Mouse (Mus musculus) hindbrain, postnatal 0 days (tissue): ENCODE results near the gene Pdik1l. TPM values are rescaled to one million over a fixed set of nuclear protein-coding genes. Genes with fewer than 3 reads are reported as not detected.
"Not testable (repeated sequence)": the region's sequence is repeated elsewhere in the genome, so short reads cannot be mapped to it uniquely, and the experiment has no call there.

ENCODE experiments used
- ATAC-seq: fragments of 200-750 bp; cut with Nextera tagmentation; 2 replicates; pipeline ENCODE4 v1.8.0; 2017; ENCODE audit warnings: mild to moderate bottlenecking, moderate TSS enrichment, moderate library complexity
- DNase-seq: peaks from one replicate; pipeline ENCODE4 v3.0.0-alpha.2; 2015; ENCODE audit warnings: low spot score
- H3K27ac ChIP-seq: fragments of 300-500 bp; sonication (generic); 2 replicates; pipeline ENCODE4 v1.5.1; 2014; ENCODE audit warnings: mild to moderate bottlenecking
- H3K27me3 ChIP-seq: fragments of 300-500 bp; sonication (generic); 2 replicates; pipeline ENCODE4 v1.6.1; 2014; ENCODE audit warnings: low read length, mixed read lengths; ENCODE audit not compliant: insufficient read depth
- H3K36me3 ChIP-seq: fragments of 300-500 bp; sonication (generic); 2 replicates; pipeline ENCODE4 v1.6.1; 2014; ENCODE audit warnings: low read length, mixed read lengths; ENCODE audit not compliant: insufficient read depth
- H3K4me1 ChIP-seq: fragments of 300-500 bp; sonication (generic); 2 replicates; pipeline ENCODE4 v1.6.1; 2014; ENCODE audit warnings: antibody characterized with exemption, low read length, mixed read lengths; ENCODE audit not compliant: insufficient read depth
- H3K4me2 ChIP-seq: fragments of 300-500 bp; sonication (generic); 2 replicates; pipeline ENCODE4 v1.6.1; 2014; ENCODE audit warnings: low read depth, mild to moderate bottlenecking, low read length, moderate library complexity, mixed read lengths
- H3K4me3 ChIP-seq: fragments of 300-500 bp; sonication (generic); 2 replicates; pipeline ENCODE4 v1.5.1; 2014; ENCODE audit warnings: low read length
- H3K9ac ChIP-seq: fragments of 300-500 bp; sonication (generic); replicated peaks from 2 replicates; pipeline ENCODE4 v1.6.1; 2014; ENCODE audit warnings: mild to moderate bottlenecking, low read length, moderate library complexity, mixed read lengths
- H3K9me3 ChIP-seq: fragments of 300-500 bp; sonication (generic); 2 replicates; pipeline ENCODE4 v1.6.1; 2016; ENCODE audit warnings: low read length, mixed read lengths
- CTCF ChIP-seq: IDR thresholded peaks from 2 replicates; pipeline ENCODE4 v1.5.1; 2016; ENCODE audit warnings: antibody characterized with exemption, control low read depth, low read depth
- WGBS: fragments of 180-500 bp; shearing (Covaris S2); extraction: QIAGEN DNeasy Blood & Tissue Kit; methylation state at CpG from one replicate; pipeline ENCODE4 v1.1.7; 2014; 5-methylcytosine and 5-hydroxymethylcytosine counted together
- polyA plus RNA-seq: library from polyadenylated mRNA; unstranded; fragments of >200 nt; fragmentation: Nextera tagmentation; extraction: Ambion mirVana; gene quantifications from 2 replicates; pipeline ENCODE4 v1.2.1, GENCODE M21; 2015
- total RNA-seq: library from RNA; depleted of rRNA; stranded (reverse); fragments of >200 nt; gene quantifications from 2 replicates; pipeline ENCODE4 v1.2.3, GENCODE M21; 2014

Gene Pdik1l
- total and polyA plus RNA-seq, 2 experiments from 2014 or later, result 24.8 to 35.2 TPM

GRCm38 (mm10) chr4:134300316-134300715, 12.6 kb upstream of the Pdik1l start:
- Histone ChIP-seq H3K9me3 (no peaks in the 10 kb centered on the region), H3K27ac (no peak overlapping the region), H3K9ac (no peak overlapping the region), H3K4me3 (no peak overlapping the region), H3K27me3 (no peaks in the 10 kb centered on the region), H3K36me3 (no peaks in the 10 kb centered on the region), H3K4me1 (no peaks in the 10 kb centered on the region), H3K4me2 (no peak overlapping the region)
- no peak for TF ChIP-seq CTCF
- DNase-seq, result no peak
- ATAC-seq, result no peak
- WGBS, result 72% methylated on average over 9 of the region's 9 CpGs

GRCm38 (mm10) chr4:134299498-134299810, 11.8 kb upstream of the Pdik1l start:
- ATAC-seq (no peak), DNase-seq (no peak)
- H3K27ac ChIP-seq, result no peak overlapping the region
- H3K9me3 ChIP-seq, result no peaks in the 10 kb centered on the region
- H3K27me3 ChIP-seq, result no peaks in the 10 kb centered on the region
- H3K4me1 ChIP-seq, result no peaks in the 10 kb centered on the region
- 53% methylated on average over 4 of the region's 4 CpGs for WGBS
- H3K9ac ChIP-seq, result no peak overlapping the region
- H3K4me2 ChIP-seq, result no peak overlapping the region
- no peak overlapping the region for H3K4me3 ChIP-seq
- TF ChIP-seq CTCF, result no peak
- no peaks in the 10 kb centered on the region for H3K36me3 ChIP-seq

- H3K27me3 ChIP-seq, result no peaks in the 10 kb centered on the region
- H3K27ac ChIP-seq, result no peak overlapping the region
- no peaks in the 10 kb centered on the region for H3K4me1 ChIP-seq
- ATAC-seq (no peak), DNase-seq (no peak)
- H3K36me3 ChIP-seq, result no peaks in the 10 kb centered on the region
- no peak overlapping the region for H3K4me3 ChIP-seq
- no peak for TF ChIP-seq CTCF
- no peaks in the 10 kb centered on the region for H3K9me3 ChIP-seq
- 80% methylated on average over 19 of the region's 19 CpGs for WGBS
- H3K4me2 ChIP-seq, result no peak overlapping the region
- H3K9ac ChIP-seq, result no peak overlapping the region
Observed at GRCm38 (mm10) chr4:134298626-134299497, 11.2 kb upstream of the Pdik1l start.

- Histone ChIP-seq H3K9me3 (no peaks in the 10 kb centered on the region), H3K27ac (no peak overlapping the region), H3K9ac (no peak overlapping the region), H3K36me3 (no peaks in the 10 kb centered on the region), H3K4me1 (no peaks in the 10 kb centered on the region), H3K4me3 (no peak overlapping the region), H3K4me2 (no peak overlapping the region), H3K27me3 (no peaks in the 10 kb centered on the region)
- WGBS, result 93% methylated on average over 8 of the region's 8 CpGs
- no peak for TF ChIP-seq CTCF
- DNase-seq, result no peak
- ATAC-seq, result no peak
Observed at GRCm38 (mm10) chr4:134297369-134297768, 9.7 kb upstream of the Pdik1l start.

- no peaks in the 10 kb centered on the region for H3K9me3 ChIP-seq
- DNase-seq, result no peak
- H3K27ac ChIP-seq, result no peak overlapping the region
- H3K27me3 ChIP-seq, result no peaks in the 10 kb centered on the region
- H3K36me3 ChIP-seq, result no peaks in the 10 kb centered on the region
- H3K4me1 ChIP-seq, result no peaks in the 10 kb centered on the region
- TF ChIP-seq CTCF, result 0 out of 2 replicates have a peak, but pooled peaks have one; percentile 1
- H3K4me3 ChIP-seq, result no peak overlapping the region
- H3K4me2 ChIP-seq, result no peak overlapping the region
- no peak for ATAC-seq
- WGBS, result 94% methylated on average over 4 of the region's 4 CpGs
- H3K9ac ChIP-seq, result no peak overlapping the region
Observed at GRCm38 (mm10) chr4:134296523-134296922, 8.8 kb upstream of the Pdik1l start.

GRCm38 (mm10) chr4:134296096-134296495, 8.4 kb upstream of the Pdik1l start:
- not testable (repeated sequence) for H3K4me2 ChIP-seq, H3K27me3 ChIP-seq, H3K4me3 ChIP-seq, H3K9me3 ChIP-seq, H3K4me1 ChIP-seq, H3K27ac ChIP-seq, H3K36me3 ChIP-seq, ATAC-seq, H3K9ac ChIP-seq, DNase-seq
- WGBS, result 78% methylated on average over 4 of the region's 4 CpGs

GRCm38 (mm10) chr4:134293692-134294163, 6.0 kb upstream of the Pdik1l start:
- TF ChIP-seq CTCF, result no peak

More at GRCm38 (mm10) chr4:134293692-134294163, 6.0 kb upstream of the Pdik1l start:
- Histone ChIP-seq H3K27me3 (no peaks in the 10 kb centered on the region), H3K4me1 (peaks cover 1% of the 10 kb centered on the region; the same call in 1 of the 2 replicates), H3K36me3 (no peaks in the 10 kb centered on the region), H3K9ac (no peak overlapping the region), H3K4me3 (no peak overlapping the region), H3K9me3 (no peaks in the 10 kb centered on the region), H3K4me2 (no peak overlapping the region), H3K27ac (no peak overlapping the region)
- ATAC-seq, result no peak
- 71% methylated on average over 9 of the region's 9 CpGs for WGBS
- no peak for DNase-seq
